Mouse (Mus musculus): ENCODE measurements around the gene Sgpp1. TPM values are rescaled to one million over a fixed set of nuclear protein-coding genes. Genes with fewer than 3 reads are reported as not detected.

Sgpp1 gene
- polyA plus RNA-seq (2017; shearing (Covaris generic)) = 6.0 TPM

DNA sequence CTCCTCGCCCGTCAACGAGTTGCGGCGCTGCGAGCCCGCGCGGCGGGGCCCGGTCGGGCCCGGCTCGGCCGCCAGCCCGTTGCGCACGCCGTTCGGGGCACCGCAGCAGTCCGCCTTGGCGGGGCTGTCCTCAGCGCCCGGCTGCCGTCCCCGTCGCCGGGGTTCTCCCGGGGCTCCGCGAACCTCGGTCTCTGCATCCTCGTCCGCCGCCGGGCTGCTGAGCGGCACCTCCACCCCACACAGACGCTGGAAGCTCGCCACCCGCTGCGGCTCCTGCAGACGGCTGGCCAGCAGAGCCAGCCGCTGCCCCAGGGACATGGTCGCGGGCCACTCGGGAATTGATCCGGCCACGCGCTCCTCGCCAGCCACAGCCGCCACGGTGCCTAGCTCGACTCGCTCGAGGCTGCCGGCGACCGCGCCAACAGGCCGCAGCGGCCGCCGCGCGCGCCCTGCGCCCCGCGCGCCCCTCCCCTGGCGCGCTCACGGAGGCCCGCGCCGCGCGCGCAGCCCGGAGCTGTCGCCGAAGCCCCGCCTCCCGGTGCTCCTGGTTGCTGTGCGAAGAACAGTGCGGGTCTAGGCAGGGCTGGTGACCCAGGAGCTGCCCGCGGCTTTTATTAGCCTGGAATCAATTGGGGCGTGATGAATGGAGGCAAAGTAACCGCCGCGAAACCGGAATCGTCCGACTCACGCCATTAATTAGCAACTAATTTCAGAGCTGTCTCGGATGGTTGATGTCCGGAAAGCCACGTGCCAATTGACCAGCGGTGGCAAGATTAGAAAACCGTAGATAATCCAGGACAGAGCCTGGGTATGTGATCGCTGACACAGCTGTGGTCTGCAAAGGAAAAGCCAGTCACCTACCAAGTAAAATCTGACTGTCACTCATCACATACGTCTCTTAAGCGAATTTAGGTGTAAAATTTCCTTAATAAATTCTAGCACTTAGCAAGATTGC, at the start of gene Sgpp1:
Gene Sgpp1, minus strand, starts transcription at position 484 of the 955 bp plus-strand sequence.

GRCm38 (mm10) chr12:75669258-75670106, 66.0 kb downstream of the Sgpp1 start, which contains the start of gene Wdr89:
Wdr89 (minus strand) TSS chr12:75669537.

Other genes with a start within 250 kb of the Sgpp1 start
- gene Ppp2r5e, start 139.5 kb downstream of the Sgpp1 start, polyA plus RNA-seq (2017; shearing (Covaris generic)) = 5.1 TPM
- 11.8 TPM for gene Wdr89, start 66.2 kb downstream of the Sgpp1 start, polyA plus RNA-seq (2017; shearing (Covaris generic))
- 13.4 TPM for gene Syne2, start 82.4 kb upstream of the Sgpp1 start, polyA plus RNA-seq (2017; shearing (Covaris generic))

Measured in activated CD4-positive, CD25-positive, alpha-beta regulatory T cell, adult 9 weeks (primary cell).